Mouse (Mus musculus) layer of hippocampus, postnatal 10 days (tissue): Measurements from ENCODE around the gene Rasa1. TPM values are rescaled to one million over a fixed set of nuclear protein-coding genes. Genes with fewer than 3 reads are reported as not detected.

ENCODE experiments used
- total RNA-seq, 2 experiments: library from RNA; stranded (reverse); gene quantifications; 2 replicates each; pipeline ENCODE4 v1.2.3; 2021

Rasa1 gene
- total RNA-seq, 2 experiments from 2014 or later: 70.2 to 70.6 TPM

Other genes with a start within 250 kb of the Rasa1 start
- 10 to 100 TPM; 63.4 to 67.3 TPM for gene Ccnh, start 99.7 kb downstream of the Rasa1 start, total RNA-seq